Mouse (Mus musculus): ENCODE measurements around the gene Med19. TPM values are rescaled to one million over a fixed set of nuclear protein-coding genes. Genes with fewer than 3 reads are reported as not detected.
A peak's percentile ranks its signal among the peaks of the same experiment; 100 is the strongest.
"Not testable (repeated sequence)": the region's sequence is repeated elsewhere in the genome, so short reads cannot be mapped to it uniquely, and the experiment has no call there.

Med19 gene
- total RNA-seq, 2 experiments from 2014 or later, result 18.3 to 19.5 TPM

GRCm38 (mm10) chr2:84666081-84666480, 12.1 kb upstream of the Med19 start:
- DNase-seq, result no peak

GRCm38 (mm10) chr2:84669828-84670568, 8.2 kb upstream of the Med19 start:
- DNase-seq, result peak; percentile 55

- DNase-seq, result peak; percentile 90
Measured at GRCm38 (mm10) chr2:84670569-84670933, 7.7 kb upstream of the Med19 start, which contains the start of gene Selenoh. Gene Selenoh (minus strand): TSS chr2:84670770.

- DNase-seq, result not testable (repeated sequence)
Measured at GRCm38 (mm10) chr2:84671535-84671934, 6.7 kb upstream of the Med19 start.

- DNase-seq, result no peak
Measured at GRCm38 (mm10) chr2:84677270-84677967, 783 bp upstream of the Med19 start.

- no peak for DNase-seq
Measured at GRCm38 (mm10) chr2:84679016-84679415, 814 bp downstream of the Med19 start, which contains the start of gene Tmx2. Gene Tmx2 (minus strand): TSS chr2:84679140.

GRCm38 (mm10) chr2:84682605-84683183, 4.5 kb downstream of the Med19 start:
- no peak for DNase-seq

GRCm38 (mm10) chr2:84688080-84688844, 10.1 kb downstream of the Med19 start:
- no peak for DNase-seq

- no peak for DNase-seq
Measured at GRCm38 (mm10) chr2:84690050-84690449, 11.8 kb downstream of the Med19 start.

- DNase-seq, result no peak
Measured at GRCm38 (mm10) chr2:84695007-84695695, 16.9 kb downstream of the Med19 start.

- no peak for DNase-seq
Measured at GRCm38 (mm10) chr2:84703497-84703896, 25.3 kb downstream of the Med19 start.

- DNase-seq, result no peak
Measured at GRCm38 (mm10) chr2:84704329-84704728, 26.1 kb downstream of the Med19 start.

GRCm38 (mm10) chr2:84705295-84705694, 27.1 kb downstream of the Med19 start:
- DNase-seq, result no peak

GRCm38 (mm10) chr2:84707523-84707922, 29.3 kb downstream of the Med19 start:
- no peak for DNase-seq

- no peak for DNase-seq
Measured at GRCm38 (mm10) chr2:84711898-84712297, 33.7 kb downstream of the Med19 start.

- DNase-seq, result no peak
Measured at GRCm38 (mm10) chr2:84714422-84714810, 36.2 kb downstream of the Med19 start.

- peak; percentile 99 for DNase-seq
Measured at GRCm38 (mm10) chr2:84714811-84715561, 36.8 kb downstream of the Med19 start, which contains the start of gene Zdhhc5. Gene Zdhhc5 (minus strand): TSS chr2:84715180.

GRCm38 (mm10) chr2:84715562-84716361, 37.6 kb downstream of the Med19 start:
- DNase-seq, result peak; percentile 61

GRCm38 (mm10) chr2:84716423-84717355, 38.5 kb downstream of the Med19 start:
- DNase-seq, result no peak

Data from adrenal gland, postnatal 10 days (tissue).